Mouse (Mus musculus) T-helper 2 cell (primary cell): ENCODE measurements around the gene Txlnb.
"Not testable (repeated sequence)": the region's sequence is repeated elsewhere in the genome, so short reads cannot be mapped to it uniquely, and the experiment has no call there.

Source experiments
- in situ Hi-C: fragments of 300-600 bp; cut with MboI, MseI; formaldehyde crosslinking; loops from one replicate; pipeline ENCODE4 v1.15.1; 2025; ENCODE audit warnings: high pct_unique_total_duplicates

Gene Txlnb

DNA sequence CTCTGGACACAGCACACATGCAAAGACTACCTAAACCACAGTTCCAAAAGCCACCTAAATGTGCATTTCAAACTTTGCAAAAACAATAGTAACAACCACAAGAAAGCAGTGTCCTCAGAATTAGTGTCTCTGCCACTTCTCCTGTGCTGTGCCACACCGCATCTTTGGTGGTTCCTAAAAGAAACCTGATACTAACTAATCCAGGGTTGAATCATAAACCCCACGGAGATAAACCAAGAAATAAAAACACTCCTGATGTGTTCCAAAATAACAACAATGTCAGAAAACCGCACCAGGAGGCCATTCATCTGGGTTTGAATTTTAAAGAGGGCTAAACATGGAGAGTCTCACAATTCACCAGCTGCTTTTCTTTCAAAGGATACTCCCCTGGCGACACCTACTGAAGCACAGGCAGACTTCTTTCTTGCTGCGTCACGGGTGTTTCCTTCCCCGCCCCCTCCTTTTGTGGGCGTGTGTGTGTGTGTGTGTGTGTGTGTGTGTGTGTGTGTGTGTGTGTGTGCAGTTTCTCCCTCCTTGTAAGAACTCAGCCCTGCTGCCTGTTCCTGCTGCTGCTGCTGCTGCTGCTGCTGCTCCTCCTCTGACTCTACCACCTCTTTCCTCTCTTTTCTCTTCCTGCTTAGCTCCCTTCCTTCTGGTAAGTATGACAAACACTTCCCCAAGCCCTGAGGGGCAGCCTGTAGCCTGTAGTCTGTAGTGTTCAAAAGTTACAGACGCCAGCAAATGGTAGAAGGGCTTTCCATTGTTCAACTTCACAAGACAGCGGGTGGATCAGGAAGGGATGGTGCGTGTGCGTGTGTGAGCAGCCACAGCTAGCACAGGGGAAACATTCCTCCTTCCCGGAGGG is at the start of gene Txlnb:
Gene Txlnb (plus strand): TSS at position 460 of the 865 bp plus-strand sequence.
- in situ Hi-C loops = loop anchor here (10.0 kb wide), 1 partner anchor 1731 kb away; no protein-coding TSS in a partner anchor

DNA sequence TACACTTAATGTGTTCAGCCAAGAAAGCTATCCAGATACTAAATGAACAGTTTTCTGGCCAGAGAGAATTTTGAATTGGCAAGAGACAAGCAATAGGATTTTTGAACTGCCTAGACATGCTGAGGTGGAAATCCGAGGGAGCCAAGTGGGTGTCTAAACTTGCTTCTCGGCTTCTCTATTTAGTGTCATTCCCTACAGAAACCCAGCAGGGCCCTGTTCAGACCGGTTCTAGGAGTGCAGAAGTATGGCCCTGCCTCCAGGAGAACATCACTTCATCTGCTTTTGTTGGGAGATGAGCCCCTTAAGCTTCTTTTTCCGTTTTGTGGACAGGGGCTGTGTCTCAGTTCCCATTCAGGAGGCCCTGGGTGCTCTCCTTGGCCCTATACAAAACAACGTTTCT is 43.5 kb upstream of the Txlnb start:
- in situ Hi-C loops = no loop called here

DNA sequence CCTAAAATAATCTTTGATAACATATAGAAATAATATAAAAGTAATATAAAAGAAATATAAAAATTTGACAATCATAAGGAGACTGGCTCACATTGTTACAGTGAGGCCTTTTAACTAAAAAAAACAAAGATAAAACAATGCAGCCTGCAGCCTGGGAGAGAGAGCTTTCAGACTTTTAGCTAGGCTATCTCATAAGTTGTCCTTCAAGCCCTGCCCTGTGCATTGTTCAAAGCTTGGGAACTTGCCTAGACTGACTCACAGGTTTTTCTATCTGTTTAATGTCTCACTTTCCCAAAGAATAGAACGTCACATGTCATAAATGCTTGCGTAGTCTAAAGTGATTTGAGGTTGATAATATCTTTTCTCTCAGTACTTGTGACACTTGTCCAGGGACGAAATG is 36.3 kb upstream of the Txlnb start:
- in situ Hi-C loops = no loop called here

DNA sequence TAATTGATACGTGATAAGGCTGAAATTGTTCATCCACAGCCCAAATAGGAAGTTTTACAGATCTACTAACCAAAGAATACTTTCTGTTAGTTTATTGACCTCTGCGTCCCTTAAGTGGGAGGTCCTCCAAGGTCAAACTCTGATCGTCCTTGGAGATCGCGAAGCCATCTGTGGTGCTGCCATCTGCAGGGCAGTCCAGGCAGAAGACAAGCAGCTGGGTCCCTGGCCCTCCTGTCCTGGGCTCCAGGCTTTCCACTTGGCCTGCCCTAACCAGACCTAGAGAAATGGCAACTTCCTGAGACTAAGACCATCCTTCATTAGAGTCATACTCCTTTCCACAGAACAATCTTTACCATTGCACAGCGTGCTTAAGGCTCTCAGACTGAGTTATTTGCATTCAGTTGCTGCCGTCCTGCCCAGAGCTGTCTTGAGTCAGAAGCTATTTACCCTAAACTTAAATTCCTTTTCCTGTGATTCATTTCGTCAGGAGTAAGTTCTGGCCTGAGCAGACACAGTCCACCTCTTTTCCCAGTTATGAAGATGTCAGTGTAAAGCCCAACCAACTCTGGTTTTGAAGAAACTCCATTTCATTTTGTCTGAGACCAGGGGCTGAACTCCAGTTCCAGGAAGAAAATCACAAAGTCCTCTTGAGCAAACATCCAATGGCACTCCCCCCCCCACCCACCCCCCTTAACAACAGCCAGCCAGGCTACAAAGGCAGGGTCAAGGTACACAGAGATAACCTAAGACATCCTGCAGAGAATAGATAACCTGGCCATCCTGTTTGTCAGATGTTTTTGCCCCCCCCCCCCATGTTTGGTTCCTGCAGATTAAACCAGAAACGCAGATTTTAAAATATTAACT is 35.0 kb upstream of the Txlnb start:
- in situ Hi-C loops = no loop called here

DNA sequence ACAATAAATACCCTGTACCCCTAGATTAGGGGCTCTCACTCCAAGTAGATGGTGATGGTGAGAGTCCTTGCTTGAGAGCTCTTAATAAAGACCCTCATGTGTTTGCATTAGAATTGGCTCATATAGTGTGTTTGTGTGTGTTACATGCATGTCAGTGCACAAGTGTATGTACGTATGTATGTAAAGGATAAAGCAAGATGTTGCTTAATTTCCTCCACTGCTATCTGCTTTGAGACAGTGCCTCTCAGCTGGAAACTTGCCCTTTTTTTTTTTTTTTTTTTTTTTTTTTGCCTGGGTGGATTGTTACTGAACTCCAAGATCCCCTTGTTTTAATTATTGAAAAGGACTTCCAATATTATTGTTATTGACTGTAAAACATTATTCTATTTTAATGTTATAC is 34.4 kb upstream of the Txlnb start:
- in situ Hi-C loops = no loop called here

DNA sequence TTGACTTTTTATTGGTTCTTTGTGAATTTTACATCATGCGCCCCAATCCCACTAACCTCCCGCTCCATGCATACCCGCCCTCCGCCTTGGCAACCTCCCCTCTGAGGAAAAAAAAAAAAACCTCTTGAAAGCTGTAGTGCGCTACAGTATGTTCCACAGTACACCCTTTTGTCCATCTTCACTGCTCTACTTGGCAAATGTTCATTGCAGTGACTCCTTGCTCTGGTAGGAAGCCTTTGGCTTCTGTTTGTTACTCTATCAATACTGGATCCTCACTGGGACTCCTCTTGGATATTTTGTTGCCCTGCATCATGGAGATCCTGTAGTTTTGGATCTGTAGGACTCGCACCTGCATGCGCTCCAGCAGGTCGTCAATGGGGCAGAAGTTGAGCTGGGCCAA is 33.1 kb upstream of the Txlnb start:
- in situ Hi-C loops = no loop called here

DNA sequence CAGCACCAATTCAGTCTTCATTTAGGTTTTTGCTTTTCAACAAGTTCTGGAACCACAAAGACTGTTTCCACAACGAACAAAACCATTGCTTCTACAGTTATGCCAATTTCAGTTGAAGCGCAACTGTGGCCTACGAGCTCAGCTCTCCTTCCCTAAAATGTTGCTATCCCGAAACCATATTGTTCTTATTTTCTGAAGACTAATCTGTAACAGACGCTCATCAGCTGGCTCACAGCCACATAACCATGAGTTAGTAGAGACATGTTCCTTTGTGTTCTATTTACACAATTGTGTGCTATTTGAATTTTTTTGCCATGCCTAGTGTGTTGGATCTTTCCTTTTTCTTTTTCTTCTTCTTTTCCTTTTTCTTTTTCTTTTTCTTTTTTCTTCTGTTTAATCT is 26.2 kb upstream of the Txlnb start:
- in situ Hi-C loops = no loop called here

DNA sequence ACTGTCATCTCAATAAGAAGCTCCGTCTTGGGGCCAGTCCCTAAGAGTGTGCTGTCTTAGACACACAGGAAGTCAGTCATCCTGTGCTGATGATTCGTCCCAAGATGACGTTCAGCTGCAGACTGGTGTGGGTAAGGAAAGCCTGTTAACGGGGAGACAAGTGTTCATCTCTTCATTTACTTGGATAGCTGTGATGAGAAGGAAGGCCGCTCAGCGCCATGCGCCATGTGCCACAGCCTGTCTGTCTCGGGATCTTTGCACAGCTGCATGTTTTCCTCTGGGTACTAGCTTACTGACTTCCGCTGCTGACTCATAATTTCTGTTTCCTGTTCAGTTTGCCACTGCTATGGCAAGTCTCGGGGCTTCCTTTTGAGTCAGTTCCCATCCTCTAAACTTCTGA is 23.7 kb upstream of the Txlnb start:
- in situ Hi-C loops = no loop called here

DNA sequence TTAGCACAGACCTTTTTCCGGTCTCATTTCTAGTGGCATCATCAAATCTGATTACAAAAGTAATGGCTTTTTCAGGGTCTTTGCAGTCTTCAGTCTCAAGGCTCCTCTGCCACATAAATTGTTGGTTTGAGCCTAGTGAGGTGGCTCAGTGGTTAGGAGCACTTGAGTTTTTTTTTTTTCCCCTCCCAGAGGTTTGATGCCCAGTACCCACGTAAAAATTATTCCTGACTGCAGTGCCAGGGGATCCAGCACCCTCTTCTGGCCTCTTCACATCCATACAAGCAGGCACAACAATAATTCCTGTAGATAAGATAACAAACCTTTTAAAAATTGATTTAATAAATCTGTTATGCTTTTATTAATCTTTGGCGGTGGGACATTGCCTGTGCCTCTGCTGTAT is 21.7 kb upstream of the Txlnb start:
- in situ Hi-C loops = no loop called here

DNA sequence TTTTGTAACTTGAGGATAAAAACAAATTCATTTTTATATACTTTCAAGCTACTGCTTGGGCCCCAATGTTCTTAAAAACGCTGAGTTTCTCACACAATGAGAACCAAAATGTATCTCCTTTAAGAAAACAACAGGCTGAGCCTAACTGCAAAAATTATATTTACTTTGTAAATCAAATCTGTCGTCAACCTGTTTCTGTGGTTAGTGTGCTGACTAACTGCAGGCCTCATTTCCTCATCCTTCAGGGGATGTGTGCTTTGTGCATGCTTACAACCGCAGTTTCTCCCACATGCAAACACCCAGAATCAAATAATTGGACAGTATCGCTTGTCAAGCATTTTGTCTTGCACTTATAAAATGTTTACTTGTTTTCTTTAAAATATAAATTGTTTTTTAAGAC is 20.9 kb upstream of the Txlnb start:
- in situ Hi-C loops = no loop called here

DNA sequence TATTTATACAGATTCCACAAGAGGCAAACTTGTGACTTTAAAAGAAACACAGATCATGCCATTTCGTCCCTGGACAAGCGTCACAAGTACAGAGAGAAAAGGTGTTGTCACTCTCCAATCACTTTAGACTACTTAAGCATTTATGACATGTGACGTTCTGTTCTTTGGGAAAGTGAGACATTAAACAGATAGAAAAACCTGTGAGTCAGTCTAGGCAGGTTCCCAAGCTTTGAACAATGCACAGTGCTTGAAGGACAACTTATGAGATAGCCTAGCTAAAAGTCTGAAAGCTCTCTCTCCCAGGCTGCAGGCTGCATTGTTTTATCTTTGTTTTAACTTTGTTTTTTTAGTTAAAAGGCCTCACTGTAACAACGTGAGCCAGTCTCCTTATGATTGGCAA is 19.3 kb upstream of the Txlnb start:
- in situ Hi-C loops = not testable (repeated sequence)

DNA sequence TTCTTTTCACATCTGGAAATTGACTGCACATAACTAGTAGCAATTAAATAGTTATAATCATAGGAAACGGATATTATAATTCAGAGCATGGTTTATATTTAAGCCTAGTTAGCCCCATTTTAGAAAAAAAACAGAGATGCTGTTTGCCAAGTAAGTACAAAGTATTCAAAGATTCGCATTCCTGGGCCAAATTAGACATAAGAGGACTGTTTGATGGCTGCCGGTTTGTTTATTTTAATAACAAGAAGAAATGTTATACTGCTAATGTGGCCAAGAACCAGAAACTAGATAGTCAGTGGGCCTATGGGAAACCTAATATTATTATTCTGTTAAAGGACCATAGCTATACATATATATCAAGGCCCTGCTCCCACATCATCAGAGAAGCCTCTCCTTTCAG is 9.3 kb upstream of the Txlnb start:
- in situ Hi-C loops = no loop called here

DNA sequence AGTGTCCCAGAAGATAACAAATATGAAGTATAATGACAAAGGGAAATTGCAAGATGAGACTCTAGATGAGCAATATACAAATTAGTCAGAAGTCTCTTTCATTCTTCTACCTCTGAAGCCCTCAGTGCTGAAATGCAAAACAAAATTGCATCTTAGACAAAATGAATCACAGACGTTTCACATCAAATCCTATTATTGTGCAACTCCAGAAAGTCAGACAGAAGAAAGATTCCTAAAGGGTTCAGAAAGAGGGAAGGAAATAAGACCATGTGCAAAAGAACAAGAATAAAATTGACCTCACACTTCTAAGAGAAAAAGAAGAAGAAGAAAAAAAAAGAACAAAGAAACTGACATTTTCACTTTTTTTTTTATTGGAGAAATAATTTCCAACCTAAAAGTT is 8.1 kb upstream of the Txlnb start:
- in situ Hi-C loops = no loop called here

DNA sequence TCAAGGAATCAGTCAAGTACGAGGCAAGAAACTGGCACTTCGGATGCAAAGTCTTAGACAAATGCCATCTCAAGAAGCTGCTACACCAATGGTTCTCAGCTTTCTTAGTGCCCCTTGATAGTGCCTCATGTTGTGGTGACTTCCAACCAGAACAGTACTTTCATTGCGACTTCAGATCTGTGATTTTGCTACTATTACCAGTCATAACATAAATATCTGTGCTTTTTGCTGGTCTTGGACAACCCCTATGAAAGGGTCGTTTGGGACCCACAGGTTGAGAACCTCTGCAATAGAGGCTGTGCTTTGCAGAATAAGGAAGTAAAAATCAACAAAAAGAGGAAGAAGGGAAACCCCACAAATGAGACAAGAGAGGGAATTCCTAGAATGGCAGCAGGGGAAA is 7.7 kb upstream of the Txlnb start:
- in situ Hi-C loops = no loop called here

DNA sequence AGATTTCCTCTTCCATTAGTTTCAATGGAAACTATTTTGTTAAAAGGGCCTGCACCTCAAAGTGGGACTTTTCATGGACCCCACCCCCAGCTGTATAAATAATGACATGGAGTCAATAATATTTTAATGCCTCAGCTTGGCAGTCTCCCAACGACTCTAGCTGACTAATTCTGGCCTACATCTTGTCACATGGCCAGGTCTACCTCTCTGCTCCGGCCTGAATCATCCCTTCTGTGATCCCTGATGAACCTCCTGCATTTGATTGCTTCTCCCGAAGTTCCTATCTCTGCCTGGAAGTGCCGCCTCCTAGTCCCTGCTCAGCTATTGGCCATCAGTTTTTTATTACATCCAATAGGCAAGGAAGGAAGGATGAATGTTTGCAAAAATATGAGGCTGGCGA is 2.1 kb upstream of the Txlnb start:
- in situ Hi-C loops = loop anchor here (10.0 kb wide), 1 partner anchor 1729 kb away; no protein-coding TSS in a partner anchor

DNA sequence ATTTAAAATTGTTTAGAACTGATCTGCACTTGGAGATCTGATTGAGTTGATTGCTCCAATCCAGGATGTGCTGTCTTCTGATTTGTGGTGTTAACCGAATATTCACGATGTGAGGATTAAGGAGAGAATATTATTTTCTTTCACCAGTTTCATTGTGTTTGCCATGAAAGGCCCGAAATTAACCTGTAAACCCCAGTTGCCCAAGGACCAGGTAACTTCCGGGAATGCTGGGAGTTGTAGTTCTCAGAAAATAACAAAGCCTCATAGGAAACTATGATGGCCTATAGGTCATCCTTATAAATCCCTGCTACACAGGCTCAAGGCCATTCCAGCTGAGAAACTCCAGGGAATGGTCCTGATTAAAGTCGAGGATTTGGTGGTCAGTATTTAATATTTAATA is 1.6 kb upstream of the Txlnb start:
- in situ Hi-C loops = loop anchor here (10.0 kb wide), 1 partner anchor 1730 kb away; no protein-coding TSS in a partner anchor

DNA sequence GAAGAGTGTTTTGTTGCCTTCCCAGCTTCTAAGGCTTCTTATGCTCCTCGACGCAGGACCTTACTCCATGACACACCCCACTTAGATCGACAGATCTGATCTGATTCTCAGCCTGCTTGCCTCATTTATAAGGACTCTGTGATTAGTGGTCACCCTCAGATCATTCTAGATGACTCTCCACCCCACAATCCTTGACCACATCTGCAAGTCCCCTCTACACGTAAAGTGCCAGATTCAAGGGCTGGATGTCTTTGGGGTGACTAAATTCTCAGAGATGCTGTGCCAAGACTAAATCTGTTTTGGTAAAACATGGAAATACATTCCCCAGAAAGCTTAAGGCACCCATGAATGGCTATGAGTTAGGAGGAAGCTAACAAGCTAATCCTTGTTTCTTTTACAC is 799 bp upstream of the Txlnb start:
- in situ Hi-C loops = loop anchor here (10.0 kb wide), 1 partner anchor 1730 kb away; no protein-coding TSS in a partner anchor

DNA sequence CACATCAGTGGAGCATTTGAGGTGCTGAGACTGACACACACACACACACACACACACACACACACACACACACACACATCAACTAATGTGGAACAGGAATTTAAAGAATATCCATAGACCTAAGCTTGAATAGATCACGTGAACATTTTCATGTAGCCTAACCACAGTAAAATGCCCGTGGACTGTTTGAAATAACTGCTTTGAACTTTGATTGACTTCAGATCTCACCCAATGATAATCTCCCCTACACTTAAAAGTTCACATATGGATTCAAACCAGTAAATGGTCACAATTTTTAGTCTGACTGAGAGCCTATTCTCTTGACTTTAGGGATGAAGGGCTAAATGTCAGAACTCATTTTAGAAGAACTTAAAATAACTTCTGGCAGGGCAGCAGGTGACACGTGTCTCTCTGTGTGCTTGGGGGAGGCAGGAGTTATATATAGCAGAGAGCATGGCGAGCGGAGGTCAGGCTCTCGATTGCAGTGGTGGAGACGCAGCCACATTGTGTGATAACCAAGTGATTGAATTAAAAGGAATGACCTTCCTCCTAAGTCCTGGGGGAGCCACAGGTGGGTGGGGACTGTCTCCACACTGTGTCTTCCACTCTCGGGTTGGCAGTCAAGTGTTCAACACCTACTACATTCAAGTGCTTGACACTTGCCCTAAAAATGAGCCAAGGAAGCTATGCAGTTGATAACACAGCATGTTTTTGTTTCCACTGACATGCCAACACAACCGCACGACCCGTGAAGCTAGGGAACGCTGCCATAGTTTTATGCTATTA is 1.0 kb downstream of the Txlnb start:
- in situ Hi-C loops = loop anchor here (10.0 kb wide), 1 partner anchor 1732 kb away; no protein-coding TSS in a partner anchor

DNA sequence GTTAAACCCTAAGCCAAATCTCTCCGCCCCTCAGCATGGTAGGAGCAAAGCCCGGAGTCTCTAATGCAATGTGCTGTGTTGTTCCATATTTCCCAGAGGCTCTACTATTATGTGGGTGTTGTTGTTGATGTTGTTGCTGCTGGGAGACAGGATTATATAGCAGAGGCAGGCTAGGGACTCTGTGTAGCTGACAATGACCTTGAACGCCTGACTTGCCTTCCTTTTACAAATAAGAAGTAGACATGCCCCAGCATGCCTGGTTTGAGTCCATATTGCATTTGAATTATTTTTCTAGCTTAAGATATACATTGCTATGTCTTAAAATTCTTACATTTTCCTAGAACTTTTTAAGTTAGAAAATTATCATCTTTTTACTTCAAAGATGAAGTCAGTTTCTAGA is 1.7 kb downstream of the Txlnb start:
- in situ Hi-C loops = loop anchor here (10.0 kb wide), 1 partner anchor 1733 kb away; no protein-coding TSS in a partner anchor

DNA sequence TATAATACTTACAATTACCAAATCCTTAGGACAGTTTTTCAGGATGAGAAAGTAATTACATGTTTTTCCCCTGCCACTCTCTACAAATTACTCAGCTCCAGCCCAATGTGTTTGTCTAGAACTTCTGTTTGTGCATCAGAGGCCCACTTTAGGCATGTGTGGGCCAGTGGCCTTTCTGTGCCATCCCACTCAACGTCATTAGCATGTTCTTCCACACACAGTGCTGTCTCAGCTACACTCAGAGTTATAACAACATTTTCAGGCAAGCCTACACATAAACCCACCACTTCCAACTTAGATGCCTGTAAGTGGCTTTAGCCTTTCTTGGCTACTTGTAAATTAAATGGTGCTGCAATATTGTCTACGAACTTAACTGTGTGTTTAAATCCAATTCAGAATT is 5.8 kb downstream of the Txlnb start:
- in situ Hi-C loops = no loop called here

DNA sequence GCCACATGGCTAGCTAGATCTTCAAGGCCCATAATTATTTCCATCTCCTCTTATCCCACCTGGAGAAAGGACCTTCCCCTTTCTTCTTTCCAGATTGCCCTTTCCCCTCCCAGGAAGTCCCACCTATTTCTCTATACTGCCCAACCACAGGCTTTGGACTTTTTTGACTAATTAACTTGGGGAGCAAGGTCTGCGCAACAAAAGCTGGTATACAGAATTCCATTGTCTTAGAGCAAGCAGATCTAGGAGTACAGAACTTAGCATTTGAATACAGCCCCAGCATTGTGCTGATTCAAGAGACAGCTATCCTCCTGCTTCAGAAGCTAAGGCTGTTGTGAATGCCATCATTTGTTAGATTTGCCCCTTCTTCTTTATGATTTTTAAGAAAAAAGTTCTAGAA is 12.5 kb downstream of the Txlnb start:
- in situ Hi-C loops = no loop called here

DNA sequence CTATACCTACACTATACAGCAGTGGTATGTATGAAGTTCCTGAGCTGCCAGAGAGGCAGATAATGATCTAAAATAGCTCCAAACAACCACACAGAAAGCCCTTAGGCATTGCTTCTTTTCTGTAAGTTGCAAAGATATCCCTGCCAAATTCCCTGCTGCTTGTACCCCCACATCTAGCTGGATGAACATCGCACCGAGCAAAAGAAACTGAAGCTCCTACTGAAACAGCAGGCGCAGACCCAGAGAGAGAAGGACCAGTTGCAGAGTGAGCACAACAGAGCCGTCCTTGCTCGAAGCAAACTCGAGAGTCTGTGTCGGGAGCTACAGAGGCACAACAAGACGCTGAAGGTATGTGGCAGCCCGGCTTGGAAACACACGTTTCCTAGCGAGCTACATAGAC is 19.0 kb downstream of the Txlnb start:
- in situ Hi-C loops = no loop called here
